21 mouse cellular contexts compared by ENCODE assay signal in genomic region chr16:57433671-57434070, GRCm38 (mm10).
DNase-seq lines count a peak whose midpoint lies in the region; ATAC-seq and TF ChIP-seq lines count a peak whose summit lies in the region.
"Had no signal": no experiment of that assay in that cellular context is flagged by ENCODE, and none has a peak within 500 bp of the region (broad histone marks: within the 10 kb centered on the region; RNA-seq: fewer than 3 reads in every experiment).

No protein-coding gene starts in this region.

- H3K4me3 ChIP-seq in lung, embryonic 14.5 days (ENCODE audit: low read depth, low read length): no peak overlapping the region
- no peak overlapping the region for H3K4me3 ChIP-seq in lung, adult 2 months (replicated peaks; ENCODE audit: extremely low read depth, low read depth, low read length)
- no peak overlapping the region for H3K4me3 ChIP-seq in embryonic fibroblast, embryonic 13.5 days (ENCODE audit: insufficient read depth, low read length)
- H3K4me3 ChIP-seq in intestine, postnatal 0 days (ENCODE audit: low read depth, low read length): no peak overlapping the region

- peak; percentile 77 for DNase-seq in heart, adult 11 months
- no peak for DNase-seq in heart, postnatal 25 days (ENCODE audit: low spot score)
- no peak for DNase-seq in lung, embryonic 14.5 days
- DNase-seq in lung, adult 2 months: no peak
- peak; percentile 77 for DNase-seq in 3T3-L1 (ENCODE audit: low read depth, low spot score)
- no peak for DNase-seq in cerebellum, postnatal 4 days (ENCODE audit: low spot score in 2 of 2)
- DNase-seq: adrenal gland, adult 2 months; adrenal gland, adult 8-10 months; adrenal gland, postnatal 10 days; adrenal gland, postnatal 14 days; adrenal gland, postnatal 25 days; adrenal gland, postnatal 36 days; B cell, adult 2 months; cerebellum, adult 11 months; cerebellum, adult 11-12 months; cerebellum, adult 18-20 months had no signal

- no peak overlapping the region for H3K4me2 ChIP-seq in lung, embryonic 14.5 days
- H3K4me2 ChIP-seq in intestine, postnatal 0 days (replicated peaks; ENCODE audit: low read depth): no peak overlapping the region

- H3K9me3 ChIP-seq in lung, embryonic 14.5 days (ENCODE audit: low read depth, low read length): no peaks in the 10 kb centered on the region
- no peaks in the 10 kb centered on the region for H3K9me3 ChIP-seq in intestine, postnatal 0 days (ENCODE audit: control insufficient read depth)
- H3K9me3 ChIP-seq: G1E had no signal

- intact Hi-C loops in heart, postnatal 25 days (cut with DNase I): no loop called here

- no peaks in the 10 kb centered on the region for H3K4me1 ChIP-seq in lung, embryonic 14.5 days (ENCODE audit: insufficient read depth)
- H3K4me1 ChIP-seq in lung, adult 2 months (ENCODE audit: control insufficient read depth, insufficient read depth, low read length): peaks cover 2% of the 10 kb centered on the region; the same call in 1 of the 2 replicates
- peaks cover 13% of the 10 kb centered on the region for H3K4me1 ChIP-seq in embryonic fibroblast, embryonic 13.5 days (ENCODE audit: control insufficient read depth, insufficient read depth, low read length)
- H3K4me1 ChIP-seq in intestine, postnatal 0 days (replicated peaks; ENCODE audit: control insufficient read depth, insufficient read depth, low read length): no peaks in the 10 kb centered on the region

- no peak overlapping the region for H3K27ac ChIP-seq in lung, embryonic 14.5 days (ENCODE audit: low read depth)
- H3K27ac ChIP-seq in embryonic fibroblast, embryonic 13.5 days (ENCODE audit: insufficient read depth, low read length): peak overlapping the region; percentile 77
- no peak overlapping the region for H3K27ac ChIP-seq in intestine, postnatal 0 days (ENCODE audit: low read depth, low read length)

- ATAC-seq in lung, embryonic 14.5 days (ENCODE audit: insufficient read depth): no peak
- no peak for ATAC-seq in intestine, postnatal 0 days
- ATAC-seq: Patski had no signal

- WGBS in lung, embryonic 14.5 days: 80% methylated on average over 6 of the region's 6 CpGs
- 89% methylated on average over 6 of the region's 6 CpGs for WGBS in lung, adult 2 months
- WGBS in intestine, postnatal 0 days: 82% methylated on average over 6 of the region's 6 CpGs

- TF ChIP-seq CTCF in lung, embryonic 14.5 days (IDR thresholded peaks at IDR 0.05; ENCODE audit: low read depth): 0 out of 2 replicates have a peak, but pooled peaks have one; percentile 11
- TF ChIP-seq CTCF in lung, adult 2 months (IDR thresholded peaks at IDR 0.05; ENCODE audit: insufficient read depth, low read length): no peak
- no peak for TF ChIP-seq CTCF in embryonic fibroblast, embryonic 13.5 days (IDR thresholded peaks at IDR 0.05; ENCODE audit: borderline replicate concordance, insufficient read depth, low read length)
- no peak for TF ChIP-seq CTCF in intestine, postnatal 0 days (IDR thresholded peaks at IDR 0.05; ENCODE audit: low read depth)

- H3K27me3 ChIP-seq in lung, embryonic 14.5 days (ENCODE audit: insufficient read depth, low read length): no peaks in the 10 kb centered on the region
- no peaks in the 10 kb centered on the region for H3K27me3 ChIP-seq in intestine, postnatal 0 days (replicated peaks; ENCODE audit: control insufficient read depth, insufficient read depth, low read length)
- H3K27me3 ChIP-seq: CH12.LX, Patski had no signal

- H3K36me3 ChIP-seq in lung, embryonic 14.5 days (ENCODE audit: insufficient read depth): no peaks in the 10 kb centered on the region
- no peaks in the 10 kb centered on the region for H3K36me3 ChIP-seq in intestine, postnatal 0 days (ENCODE audit: control insufficient read depth, insufficient read depth)

- H3K9ac ChIP-seq in lung, embryonic 14.5 days: no peak overlapping the region
- H3K9ac ChIP-seq in intestine, postnatal 0 days (ENCODE audit: low read depth, low read length): no peak overlapping the region

- no peak for TF ChIP-seq POLR2A in lung, adult 2 months (IDR thresholded peaks at IDR 0.05; ENCODE audit: borderline replicate concordance, extremely low read depth, low read depth, low read length)
- no peak for TF ChIP-seq POLR2A in embryonic fibroblast, embryonic 13.5 days (IDR thresholded peaks at IDR 0.05; ENCODE audit: low read depth, low read length)

Comparison
In these comparisons a context has a peak if more than half of its experiments do, and no peak if none do; other contexts are left out.
1. DNase-seq: peak in heart, adult 11 months (single experiment) and 3T3-L1 (single experiment); none in heart, postnatal 25 days (single experiment), lung, embryonic 14.5 days (single experiment), lung, adult 2 months (single experiment) and cerebellum, postnatal 4 days (0 of 2).